Mouse (Mus musculus): ENCODE measurements at regions not wholly inside any gene's neighbourhood (a gene's known extent, or its start where the extent isn't known, plus 50 kb on each side); places are given as distances from the start of the nearest gene placed in this dataset.

DNA sequence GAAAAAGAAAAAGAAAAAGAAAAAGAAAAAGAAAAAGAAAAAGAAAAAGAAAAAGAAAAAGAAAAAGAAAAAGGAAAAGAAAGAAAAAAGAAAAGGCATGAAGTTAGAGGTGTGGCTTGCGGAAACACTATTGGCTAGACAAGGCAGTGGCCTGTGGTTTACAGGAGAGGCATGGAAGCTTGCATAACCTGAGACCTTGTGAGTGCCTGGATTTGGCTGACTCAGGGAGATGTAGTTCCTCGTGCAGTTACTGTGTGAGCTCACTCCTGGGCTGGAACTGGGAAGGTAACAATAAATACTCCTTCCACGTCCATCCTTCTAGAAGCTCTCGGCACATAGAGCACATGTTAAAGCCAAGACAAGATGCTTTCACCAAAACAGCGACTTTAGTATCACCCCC is 64.9 kb upstream of the Plcz1 start:
- no peak for DNase-seq (ENCODE audit: extremely low read depth, insufficient read length, low spot score)

DNA sequence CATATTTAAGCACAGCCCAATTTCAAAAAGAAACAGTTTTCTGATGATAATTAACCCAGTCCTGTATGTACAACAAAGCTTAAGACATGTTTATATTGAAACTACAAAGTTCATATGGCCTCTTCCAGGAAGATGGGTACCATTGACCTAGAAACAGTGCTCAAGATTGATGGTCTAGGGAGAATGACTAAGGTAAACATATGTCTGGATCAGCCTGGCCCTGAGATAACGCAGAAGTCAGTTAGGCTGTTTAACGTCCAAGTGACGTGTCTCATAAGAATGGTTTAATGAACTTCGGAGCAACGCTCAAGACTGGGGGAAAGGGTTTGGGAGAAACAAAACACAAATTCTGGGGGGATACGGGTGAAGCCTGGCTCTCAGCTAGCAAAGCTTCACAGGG is 60.8 kb upstream of the Plcz1 start:
- DNase-seq (ENCODE audit: extremely low read depth, insufficient read length, low spot score): no peak

DNA sequence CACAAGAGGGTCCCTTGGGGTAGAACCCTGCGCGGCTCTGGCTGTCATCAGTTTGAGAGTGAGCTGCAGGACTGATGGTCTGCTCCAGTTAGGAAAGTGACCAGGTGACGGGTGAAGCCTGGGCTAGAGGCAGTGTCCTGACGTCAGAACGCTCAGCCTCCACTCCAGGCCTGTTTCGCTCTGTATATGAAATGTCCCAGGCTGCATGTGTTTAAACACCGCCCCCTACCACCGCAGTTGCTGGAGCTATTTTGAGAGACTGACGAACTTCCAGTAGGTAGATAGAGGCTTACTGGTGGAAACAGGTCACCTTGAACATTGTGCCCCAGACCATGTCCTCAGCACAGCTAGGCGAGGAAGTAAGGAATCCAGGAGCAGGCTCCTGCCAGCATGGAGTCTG is 54.2 kb upstream of the Plcz1 start:
- no peak for DNase-seq (ENCODE audit: extremely low read depth, insufficient read length, low spot score)

All from 3134 (cell line).